Mouse (Mus musculus): ENCODE data around the gene Map2k4. TPM values are rescaled to one million over a fixed set of nuclear protein-coding genes. Genes with fewer than 3 reads are reported as not detected.
A peak's percentile ranks its signal among the peaks of the same experiment; 100 is the strongest.

Gene Map2k4
- polyA plus RNA-seq, 1 experiment from 2014 or later = 62.3 TPM

- Histone ChIP-seq H3K9me3 (no peaks in the 10 kb centered on the region), H3K4me1 (no peaks in the 10 kb centered on the region), H3K4me3 (no peak overlapping the region), H3K4me2 (no peak overlapping the region), H3K9ac (no peak overlapping the region), H3K27me3 (replicated peaks) (no peaks in the 10 kb centered on the region), H3K27ac (replicated peaks) (no peak overlapping the region), H3K36me3 (peaks cover 52% of the 10 kb centered on the region)
- WGBS = 91% methylated on average over 2 of the region's 2 CpGs
- ATAC-seq (ENCODE audit: extremely low read depth, insufficient number of reproducible peaks, low FRiP score, low TSS enrichment) = no peak
Measured at GRCm38 (mm10) chr11:65706176-65706575, 81.9 kb downstream of the Map2k4 start.

DNA sequence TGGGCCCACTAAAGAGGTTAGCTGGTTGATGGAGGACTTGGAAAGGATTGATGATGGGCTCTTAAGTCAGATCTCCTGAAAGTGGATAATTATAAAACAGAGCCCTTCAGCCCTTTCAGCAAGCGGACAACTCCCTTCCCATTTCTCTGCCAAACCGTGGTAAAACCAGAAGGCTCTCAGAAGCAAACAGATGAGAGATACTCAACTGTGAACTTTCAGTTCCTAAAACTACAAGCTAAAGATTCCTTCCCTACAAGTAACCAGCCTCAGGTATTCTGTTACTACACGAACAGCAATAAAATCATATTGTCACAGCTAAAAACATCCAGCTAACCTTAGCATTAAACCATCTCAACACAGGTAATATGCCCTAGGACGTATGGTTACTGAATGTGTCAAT is 83.2 kb downstream of the Map2k4 start:
- Histone ChIP-seq H3K9me3 (no peaks in the 10 kb centered on the region), H3K27me3 (replicated peaks) (no peaks in the 10 kb centered on the region), H3K4me3 (no peak overlapping the region), H3K27ac (replicated peaks) (no peak overlapping the region), H3K36me3 (peaks cover 60% of the 10 kb centered on the region), H3K4me2 (no peak overlapping the region), H3K4me1 (no peaks in the 10 kb centered on the region), H3K9ac (no peak overlapping the region)
- ATAC-seq (ENCODE audit: extremely low read depth, insufficient number of reproducible peaks, low FRiP score, low TSS enrichment) = no peak
- WGBS = 85% methylated on average over 4 of the region's 4 CpGs

- no peak overlapping the region for H3K27ac ChIP-seq (replicated peaks)
- no peak for ATAC-seq (ENCODE audit: extremely low read depth, insufficient number of reproducible peaks, low FRiP score, low TSS enrichment)
- H3K9me3 ChIP-seq = no peaks in the 10 kb centered on the region
- 0 out of 2 replicates have a peak overlapping the region, but pooled peaks have one; percentile 6 for H3K4me3 ChIP-seq
- H3K36me3 ChIP-seq = no peaks in the 10 kb centered on the region
- H3K9ac ChIP-seq = peak overlapping the region; percentile 63; the same call in 1 of the 2 replicates
- H3K4me2 ChIP-seq = peak overlapping the region; percentile 56
- no peaks in the 10 kb centered on the region; the same call in none of the 2 replicates for H3K4me1 ChIP-seq
- WGBS = 25% methylated on average over 12 of the region's 12 CpGs
- no peaks in the 10 kb centered on the region for H3K27me3 ChIP-seq (replicated peaks)
Measured at GRCm38 (mm10) chr11:65678824-65679402, 109.2 kb downstream of the Map2k4 start.

GRCm38 (mm10) chr11:65667348-65667969 is 120.6 kb downstream of the Map2k4 start:
- peak overlapping the region; percentile 90 for H3K27ac ChIP-seq (replicated peaks)
- H3K9ac ChIP-seq = no peak overlapping the region
- H3K4me1 ChIP-seq = peaks cover 64% of the 10 kb centered on the region
- H3K27me3 ChIP-seq (replicated peaks) = no peaks in the 10 kb centered on the region
- no peak overlapping the region for H3K4me3 ChIP-seq
- 0 out of 2 replicates have a peak overlapping the region, but pooled peaks have one; percentile 13 for H3K4me2 ChIP-seq
- peak; percentile 46; the same call in 1 of the 2 replicates for ATAC-seq (ENCODE audit: extremely low read depth, insufficient number of reproducible peaks, low FRiP score, low TSS enrichment)
- no peaks in the 10 kb centered on the region for H3K36me3 ChIP-seq
- no peaks in the 10 kb centered on the region for H3K9me3 ChIP-seq
- 22% methylated on average over 6 of the region's 6 CpGs for WGBS

DNA sequence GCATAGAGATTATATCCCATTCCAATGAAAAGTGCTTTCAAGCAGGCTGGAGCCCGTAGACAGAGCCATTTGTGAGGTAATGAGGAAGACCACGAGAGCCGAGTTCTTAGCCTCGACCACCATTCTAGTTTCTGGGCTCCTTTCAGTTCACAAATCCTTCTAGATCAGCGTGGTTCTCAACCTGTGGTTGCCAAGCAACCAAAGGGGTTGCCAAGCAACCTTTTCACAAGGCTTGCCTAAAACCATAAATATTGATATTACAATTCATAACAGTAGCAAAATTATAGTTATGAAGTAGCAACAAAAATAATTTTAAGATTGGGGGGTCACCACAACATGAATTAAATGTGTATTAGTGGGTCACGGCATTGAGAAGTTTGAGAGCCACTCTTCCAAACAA is 123.2 kb downstream of the Map2k4 start:
- peak overlapping the region; percentile 68 for H3K27ac ChIP-seq (replicated peaks)
- H3K36me3 ChIP-seq = no peaks in the 10 kb centered on the region
- 62% methylated on average over 6 of the region's 6 CpGs for WGBS
- H3K4me2 ChIP-seq = 0 out of 2 replicates have a peak overlapping the region, but pooled peaks have one; percentile 5
- H3K4me3 ChIP-seq = no peak overlapping the region
- no peak overlapping the region for H3K9ac ChIP-seq
- no peak for ATAC-seq (ENCODE audit: extremely low read depth, insufficient number of reproducible peaks, low FRiP score, low TSS enrichment)
- no peaks in the 10 kb centered on the region for H3K27me3 ChIP-seq (replicated peaks)
- H3K9me3 ChIP-seq = peaks cover 3% of the 10 kb centered on the region; the same call in 1 of the 2 replicates
- peaks cover 42% of the 10 kb centered on the region for H3K4me1 ChIP-seq

DNA sequence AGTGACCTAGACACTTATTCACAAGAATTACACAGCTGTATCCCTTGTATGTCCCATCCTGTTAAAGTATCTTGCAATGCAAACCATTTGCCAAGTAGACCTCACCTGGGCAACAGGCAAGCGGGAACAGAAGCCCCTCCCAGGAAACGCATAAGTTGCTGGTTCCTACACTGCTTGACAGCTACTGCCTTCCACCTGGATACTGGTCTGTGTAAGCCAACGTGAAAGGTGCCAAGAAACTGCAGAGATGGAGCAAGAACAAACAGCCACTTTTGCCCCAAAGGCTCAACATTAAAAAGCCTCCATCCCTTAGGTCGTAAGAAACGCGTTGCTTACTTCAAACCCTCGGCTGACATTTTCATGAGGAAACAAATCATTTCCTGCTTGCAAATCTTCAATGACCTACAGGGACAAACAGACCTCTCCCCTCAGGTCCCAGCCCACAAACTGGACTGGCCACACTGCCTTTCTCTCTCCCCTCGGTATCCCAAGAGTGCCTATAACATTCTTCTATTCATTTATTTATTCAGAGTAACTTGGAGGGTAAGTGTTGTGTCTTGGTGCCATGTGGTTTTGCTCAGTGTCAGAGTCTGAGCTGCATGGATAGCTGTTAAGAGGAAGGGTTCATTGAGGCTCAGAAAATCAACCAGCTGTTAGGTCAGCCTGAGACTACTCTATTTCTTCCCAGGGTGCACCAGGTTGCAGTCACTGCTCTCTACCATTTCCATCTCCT is 126.1 kb downstream of the Map2k4 start:
- peaks cover 8% of the 10 kb centered on the region; the same call in 1 of the 2 replicates for H3K9me3 ChIP-seq
- peaks cover 22% of the 10 kb centered on the region for H3K4me1 ChIP-seq
- H3K9ac ChIP-seq = no peak overlapping the region
- no peak overlapping the region for H3K27ac ChIP-seq (replicated peaks)
- no peaks in the 10 kb centered on the region for H3K27me3 ChIP-seq (replicated peaks)
- H3K36me3 ChIP-seq = no peaks in the 10 kb centered on the region
- no peak overlapping the region for H3K4me3 ChIP-seq
- ATAC-seq (ENCODE audit: extremely low read depth, insufficient number of reproducible peaks, low FRiP score, low TSS enrichment) = no peak
- 72% methylated on average over 8 of the region's 8 CpGs for WGBS
- H3K4me2 ChIP-seq = no peak overlapping the region

- no peak for ATAC-seq (ENCODE audit: extremely low read depth, insufficient number of reproducible peaks, low FRiP score, low TSS enrichment)
- H3K4me1 ChIP-seq = peaks cover 53% of the 10 kb centered on the region
- no peak overlapping the region for H3K4me2 ChIP-seq
Measured at GRCm38 (mm10) chr11:65653932-65654331, 134.2 kb downstream of the Map2k4 start.

GRCm38 (mm10) chr11:65651426-65651825 is 136.7 kb downstream of the Map2k4 start:
- 26% methylated on average over 7 of the region's 7 CpGs for WGBS
- peaks cover 76% of the 10 kb centered on the region for H3K4me1 ChIP-seq
- no peak overlapping the region for H3K4me3 ChIP-seq
- H3K9me3 ChIP-seq = no peaks in the 10 kb centered on the region
- no peak overlapping the region for H3K9ac ChIP-seq
- no peak overlapping the region for H3K4me2 ChIP-seq
- peak overlapping the region; percentile 98 for H3K27ac ChIP-seq (replicated peaks)
- ATAC-seq (ENCODE audit: extremely low read depth, insufficient number of reproducible peaks, low FRiP score, low TSS enrichment) = no peak
- H3K27me3 ChIP-seq (replicated peaks) = no peaks in the 10 kb centered on the region
- no peaks in the 10 kb centered on the region for H3K36me3 ChIP-seq

More at GRCm38 (mm10) chr11:65653932-65654331, 134.2 kb downstream of the Map2k4 start:
- no peaks in the 10 kb centered on the region for H3K36me3 ChIP-seq
- 0 out of 2 replicates have a peak, but pooled peaks cover 6% of the 10 kb centered on the region for H3K9me3 ChIP-seq
- no peak overlapping the region for H3K4me3 ChIP-seq
- 71% methylated on average over 8 of the region's 8 CpGs for WGBS
- H3K9ac ChIP-seq = no peak overlapping the region
- no peaks in the 10 kb centered on the region for H3K27me3 ChIP-seq (replicated peaks)
- H3K27ac ChIP-seq (replicated peaks) = peak overlapping the region; percentile 9; the same call in 1 of the 2 replicates

DNA sequence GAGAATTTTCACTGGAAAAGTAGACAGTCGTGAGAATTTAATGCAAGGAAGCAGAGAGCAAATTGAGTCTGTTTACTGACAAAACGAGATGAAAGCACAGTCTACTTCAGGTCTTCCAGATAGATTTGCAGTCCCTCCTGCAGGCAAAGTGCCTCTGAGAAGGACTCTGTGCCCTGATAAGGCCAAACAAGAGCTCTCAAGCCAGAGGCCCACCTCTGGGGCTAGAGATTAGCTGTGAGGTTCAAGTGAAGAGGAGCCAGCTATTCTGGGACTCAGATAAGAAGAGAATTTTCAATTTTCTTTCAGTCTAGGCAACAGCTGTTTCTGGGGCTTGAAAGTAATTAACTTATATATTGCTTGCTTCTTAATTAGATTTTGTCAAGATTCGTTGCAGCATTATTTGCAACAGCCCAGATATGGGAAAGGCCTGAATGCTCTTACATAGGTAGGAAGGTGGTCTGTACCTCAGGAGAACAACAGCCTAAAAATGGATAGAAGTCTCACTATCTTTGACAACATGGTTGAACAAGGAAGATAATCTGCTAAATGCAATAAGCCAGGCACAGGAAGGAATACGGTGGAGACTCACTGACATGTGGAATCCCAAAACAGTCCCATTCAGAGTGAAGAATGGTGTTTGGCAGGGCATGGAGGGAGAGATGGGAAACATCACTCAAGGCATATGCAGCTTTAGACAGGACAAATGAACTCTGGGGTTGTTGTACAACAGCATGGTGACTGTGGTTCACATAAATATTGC is 138.0 kb downstream of the Map2k4 start:
- no peak overlapping the region for H3K9ac ChIP-seq
- H3K36me3 ChIP-seq = no peaks in the 10 kb centered on the region
- H3K9me3 ChIP-seq = no peaks in the 10 kb centered on the region
- no peak for ATAC-seq (ENCODE audit: extremely low read depth, insufficient number of reproducible peaks, low FRiP score, low TSS enrichment)
- H3K27ac ChIP-seq (replicated peaks) = peak overlapping the region; percentile 98
- 0 out of 2 replicates have a peak overlapping the region, but pooled peaks have one; percentile 3 for H3K4me3 ChIP-seq
- H3K4me1 ChIP-seq = peaks cover 87% of the 10 kb centered on the region
- peak overlapping the region; percentile 43 for H3K4me2 ChIP-seq
- WGBS = 13% methylated on average over 4 of the region's 4 CpGs
- H3K27me3 ChIP-seq (replicated peaks) = no peaks in the 10 kb centered on the region

GRCm38 (mm10) chr11:65649469-65649868 is 138.6 kb downstream of the Map2k4 start:
- WGBS = 23% methylated on average over 4 of the region's 4 CpGs
- H3K27ac ChIP-seq (replicated peaks) = peak overlapping the region; percentile 98

DNA sequence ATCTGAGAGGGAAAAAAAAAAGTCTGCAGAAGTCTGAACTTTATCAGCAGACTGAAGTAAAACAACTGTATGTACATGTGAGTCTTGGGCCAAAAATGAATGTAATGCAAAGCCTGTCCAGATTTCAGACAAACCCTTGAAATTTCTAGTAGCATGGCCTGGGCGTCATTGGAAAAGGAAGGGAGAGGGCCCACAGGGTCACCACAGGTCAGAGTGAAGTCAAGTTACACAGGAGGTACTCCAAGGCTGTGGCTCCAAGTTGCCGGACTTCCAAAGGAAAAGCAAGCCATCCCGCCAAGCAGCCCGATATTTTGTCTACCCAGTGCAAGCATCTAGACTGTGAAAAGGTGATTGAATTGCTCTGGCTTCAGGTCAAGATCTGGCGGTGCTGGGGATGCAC is 141.8 kb downstream of the Map2k4 start:
- 58% methylated on average over 5 of the region's 5 CpGs for WGBS
- Histone ChIP-seq H3K4me1 (peaks cover 70% of the 10 kb centered on the region), H3K9ac (no peak overlapping the region)

More at GRCm38 (mm10) chr11:65649469-65649868, 138.6 kb downstream of the Map2k4 start:
- H3K36me3 ChIP-seq = no peaks in the 10 kb centered on the region
- no peaks in the 10 kb centered on the region for H3K9me3 ChIP-seq
- peaks cover 86% of the 10 kb centered on the region for H3K4me1 ChIP-seq
- H3K4me3 ChIP-seq = 0 out of 2 replicates have a peak overlapping the region, but pooled peaks have one; percentile 3
- H3K4me2 ChIP-seq = peak overlapping the region; percentile 43
- peak overlapping the region; percentile 33; the same call in 1 of the 2 replicates for H3K9ac ChIP-seq
- no peak for ATAC-seq (ENCODE audit: extremely low read depth, insufficient number of reproducible peaks, low FRiP score, low TSS enrichment)
- H3K27me3 ChIP-seq (replicated peaks) = no peaks in the 10 kb centered on the region

More for the DNA sequence above, 141.8 kb downstream of the Map2k4 start:
- Histone ChIP-seq H3K4me2 (no peak overlapping the region), H3K4me3 (no peak overlapping the region), H3K36me3 (no peaks in the 10 kb centered on the region), H3K9me3 (no peaks in the 10 kb centered on the region), H3K27me3 (replicated peaks) (no peaks in the 10 kb centered on the region), H3K27ac (replicated peaks) (peak overlapping the region; percentile 68)
- no peak for ATAC-seq (ENCODE audit: extremely low read depth, insufficient number of reproducible peaks, low FRiP score, low TSS enrichment)
